Mouse (Mus musculus): Measurements from ENCODE around the gene Rpl7a.

The Rpl7a gene

GRCm38 (mm10) chr2:26914148-26914941 is 3.8 kb downstream of the Rpl7a start:
- no peak for ATAC-seq (ENCODE audit: low TSS enrichment)

GRCm38 (mm10) chr2:26915927-26916728 is 5.6 kb downstream of the Rpl7a start, which contains the start of the genes Surf2 and Surf1:
TSS of gene Surf2 (plus strand) at chr2:26916367.
TSS of gene Surf1 (minus strand) at chr2:26916530.
- ATAC-seq (ENCODE audit: low TSS enrichment): peak; percentile 79

- ATAC-seq (ENCODE audit: low TSS enrichment): peak; percentile 6; the same call in 1 of the 2 replicates
Observed at GRCm38 (mm10) chr2:26916738-26917137, 6.2 kb downstream of the Rpl7a start.

- ATAC-seq (ENCODE audit: low TSS enrichment): no peak
Observed at GRCm38 (mm10) chr2:26919684-26920083, 9.1 kb downstream of the Rpl7a start.

GRCm38 (mm10) chr2:26920190-26920855 is 9.8 kb downstream of the Rpl7a start:
- no peak for ATAC-seq (ENCODE audit: low TSS enrichment)

GRCm38 (mm10) chr2:26921784-26922183 is 11.2 kb downstream of the Rpl7a start:
- ATAC-seq (ENCODE audit: low TSS enrichment): no peak

GRCm38 (mm10) chr2:26927745-26928476 is 17.3 kb downstream of the Rpl7a start:
- ATAC-seq (ENCODE audit: low TSS enrichment): no peak

- peak; percentile 55; the same call in 1 of the 2 replicates for ATAC-seq (ENCODE audit: low TSS enrichment)
Observed at GRCm38 (mm10) chr2:26930390-26930789, 19.8 kb downstream of the Rpl7a start.

GRCm38 (mm10) chr2:26932473-26933303 is 22.1 kb downstream of the Rpl7a start:
- no peak for ATAC-seq (ENCODE audit: low TSS enrichment)

- ATAC-seq (ENCODE audit: low TSS enrichment): peak; percentile 84
Observed at GRCm38 (mm10) chr2:26933304-26934055, 22.9 kb downstream of the Rpl7a start, which contains the start of the genes Surf4 and Stkld1. TSS of gene Surf4 (minus strand) at chr2:26933928. TSS of gene Stkld1 (plus strand) at chr2:26934047.

GRCm38 (mm10) chr2:26935286-26935685 is 24.7 kb downstream of the Rpl7a start:
- ATAC-seq (ENCODE audit: low TSS enrichment): no peak

- no peak for ATAC-seq (ENCODE audit: low TSS enrichment)
Observed at GRCm38 (mm10) chr2:26936425-26936824, 25.9 kb downstream of the Rpl7a start.

- ATAC-seq (ENCODE audit: low TSS enrichment): no peak
Observed at GRCm38 (mm10) chr2:26941539-26941938, 31.0 kb downstream of the Rpl7a start.

- no peak for ATAC-seq (ENCODE audit: low TSS enrichment)
Observed at GRCm38 (mm10) chr2:26943253-26943652, 32.7 kb downstream of the Rpl7a start.

GRCm38 (mm10) chr2:26950411-26950810 is 39.8 kb downstream of the Rpl7a start:
- ATAC-seq (ENCODE audit: low TSS enrichment): no peak

- no peak for ATAC-seq (ENCODE audit: low TSS enrichment)
Observed at GRCm38 (mm10) chr2:26951346-26951905, 40.9 kb downstream of the Rpl7a start.

GRCm38 (mm10) chr2:26952193-26952592 is 41.6 kb downstream of the Rpl7a start:
- no peak for ATAC-seq (ENCODE audit: low TSS enrichment)

GRCm38 (mm10) chr2:26952866-26953265 is 42.3 kb downstream of the Rpl7a start:
- peak; percentile 44; the same call in 1 of the 2 replicates for ATAC-seq (ENCODE audit: low TSS enrichment)

- ATAC-seq (ENCODE audit: low TSS enrichment): no peak
Observed at GRCm38 (mm10) chr2:26954735-26955395, 44.3 kb downstream of the Rpl7a start.

Data from frontal cortex, adult (tissue).